Mouse (Mus musculus) megakaryocyte progenitor cell, adult 5-6 weeks (primary cell): ENCODE results near the gene Fkbp1b. TPM values are rescaled to one million over a fixed set of nuclear protein-coding genes. Genes with fewer than 3 reads are reported as not detected.
"Not testable (repeated sequence)": the region's sequence is repeated elsewhere in the genome, so short reads cannot be mapped to it uniquely, and the experiment has no call there.

Source experiments
- ATAC-seq: replicated peaks from 2 replicates; pipeline ENCODE4 v1.8.0; 2016; ENCODE audit warnings: mild to moderate bottlenecking, moderate TSS enrichment, inconsistent platforms; ENCODE audit not compliant: poor library complexity
- total RNA-seq, 2 experiments: library from RNA; stranded (forward) in 1 of 2; stranded (reverse) in 1 of 2; fragments of 157-497, 149-512 nt in 1 of 2; fragments of 200-1000 nt in 1 of 2; gene quantifications; 2 replicates each; pipeline versions ENCODE4 v1.2.3 to v1.2.4; 2015 to 2017

The Fkbp1b gene
- 19.2 and 21.3 TPM in 2 replicates for total RNA-seq (2015)
- 12.3 and 18.4 TPM in 2 replicates for total RNA-seq (2017)

GRCm38 (mm10) chr12:4841392-4841887, at the start of gene Fkbp1b:
Fkbp1b (minus strand) TSS chr12:4841591.
- peak; percentile 48 for ATAC-seq

- ATAC-seq = peak; percentile 50
These were observed 48.5 kb upstream of the Fkbp1b start for GRCm38 (mm10) chr12:4889891-4890290.

GRCm38 (mm10) chr12:4889251-4889650, 47.9 kb upstream of the Fkbp1b start:
- no peak for ATAC-seq

GRCm38 (mm10) chr12:4888739-4889138, 47.3 kb upstream of the Fkbp1b start:
- ATAC-seq = no peak

- not testable (repeated sequence) for ATAC-seq
These were observed 45.2 kb upstream of the Fkbp1b start for GRCm38 (mm10) chr12:4886581-4886980.

GRCm38 (mm10) chr12:4885062-4885461, 43.7 kb upstream of the Fkbp1b start:
- ATAC-seq = no peak

GRCm38 (mm10) chr12:4882086-4882485, 40.7 kb upstream of the Fkbp1b start:
- ATAC-seq = no peak

- ATAC-seq = no peak
These were observed 37.7 kb upstream of the Fkbp1b start for GRCm38 (mm10) chr12:4879048-4879447.

- peak; percentile 11; the same call in 1 of the 2 replicates for ATAC-seq
These were observed 36.9 kb upstream of the Fkbp1b start for GRCm38 (mm10) chr12:4878296-4878783.

- ATAC-seq = no peak
These were observed 34.2 kb upstream of the Fkbp1b start for GRCm38 (mm10) chr12:4875623-4876022.

- peak; percentile 77 for ATAC-seq
These were observed 33.0 kb upstream of the Fkbp1b start, which contains the start of gene Mfsd2b for GRCm38 (mm10) chr12:4874161-4874927. Mfsd2b (minus strand) TSS chr12:4874359.

GRCm38 (mm10) chr12:4873531-4873930, 32.1 kb upstream of the Fkbp1b start:
- 0 out of 2 replicates have a peak, but pooled peaks have one; percentile 1 for ATAC-seq

GRCm38 (mm10) chr12:4872983-4873477, 31.6 kb upstream of the Fkbp1b start:
- ATAC-seq = peak; percentile 74

GRCm38 (mm10) chr12:4872273-4872672, 30.9 kb upstream of the Fkbp1b start:
- ATAC-seq = no peak

GRCm38 (mm10) chr12:4871260-4871659, 29.9 kb upstream of the Fkbp1b start:
- no peak for ATAC-seq

GRCm38 (mm10) chr12:4868924-4869323, 27.5 kb upstream of the Fkbp1b start:
- no peak for ATAC-seq

GRCm38 (mm10) chr12:4864338-4864690, 22.9 kb upstream of the Fkbp1b start:
- ATAC-seq = no peak

GRCm38 (mm10) chr12:4863654-4864337, 22.4 kb upstream of the Fkbp1b start:
- ATAC-seq = no peak

- ATAC-seq = peak; percentile 68
These were observed 21.3 kb upstream of the Fkbp1b start for GRCm38 (mm10) chr12:4862672-4863071.

- ATAC-seq = peak; percentile 62
These were observed 18.0 kb upstream of the Fkbp1b start for GRCm38 (mm10) chr12:4859241-4859914.

- no peak for ATAC-seq
These were observed 15.4 kb upstream of the Fkbp1b start for GRCm38 (mm10) chr12:4856834-4857233.
